Mouse (Mus musculus): ENCODE measurements around the gene Specc1l.
"Not testable (repeated sequence)": the region's sequence is repeated elsewhere in the genome, so short reads cannot be mapped to it uniquely, and the experiment has no call there.

The Specc1l gene

GRCm38 (mm10) chr10:75277501-75277900 lies 65.6 kb downstream of the Specc1l start:
- peak in 1 of 2 experiments; percentile 34 for DNase-seq (ENCODE audit: low read depth in 2 of 2, low spot score in 2 of 2)

DNA sequence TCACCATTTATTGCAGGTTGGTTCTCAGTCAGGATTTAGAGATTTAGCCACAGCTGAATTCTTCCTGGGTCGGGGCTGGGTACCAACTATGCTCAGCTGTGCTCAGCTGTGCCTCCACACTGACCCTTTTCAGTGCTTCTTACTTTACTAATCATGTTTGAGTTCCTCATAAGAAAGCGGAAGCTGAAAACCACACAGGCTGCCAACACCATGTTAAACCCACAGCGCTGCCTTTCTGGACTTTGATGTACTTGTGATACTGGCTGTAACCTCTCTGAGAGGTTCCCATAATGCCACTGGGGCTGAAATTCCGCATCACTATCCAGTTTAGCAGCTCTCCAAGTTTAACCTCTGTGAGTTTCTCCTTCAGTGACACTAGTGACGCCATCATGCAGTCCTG lies 70.8 kb downstream of the Specc1l start:
- peak; percentile 42 to 57 for DNase-seq (ENCODE audit: low read depth in 2 of 2, low spot score in 2 of 2)

- DNase-seq (ENCODE audit: low read depth in 2 of 2, low spot score in 2 of 2): no peak
Measured at GRCm38 (mm10) chr10:75283821-75284220, 71.9 kb downstream of the Specc1l start.

GRCm38 (mm10) chr10:75288579-75288978 lies 76.7 kb downstream of the Specc1l start:
- no peak for DNase-seq (ENCODE audit: low read depth in 2 of 2, low spot score in 2 of 2)

GRCm38 (mm10) chr10:75289392-75289791 lies 77.5 kb downstream of the Specc1l start:
- DNase-seq (ENCODE audit: low read depth in 2 of 2, low spot score in 2 of 2): no peak

DNA sequence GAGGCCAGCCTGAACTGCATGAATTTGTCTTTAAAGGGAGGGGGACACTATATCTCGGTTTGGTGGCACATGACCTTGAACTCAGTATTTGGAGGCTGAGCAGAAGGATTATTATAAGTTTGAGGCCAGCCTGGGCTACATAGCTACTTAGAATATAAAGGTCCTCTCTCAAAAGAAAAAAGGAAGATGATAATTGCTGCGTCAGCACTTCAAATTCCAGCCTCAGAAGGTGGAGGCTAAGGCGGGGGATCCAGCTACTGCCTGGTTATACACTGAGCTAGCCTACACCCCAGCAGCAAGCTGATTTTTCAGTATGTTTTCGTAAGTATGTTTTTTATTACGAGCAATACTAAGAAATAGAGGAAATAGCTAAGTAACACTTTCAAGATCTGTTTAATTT lies 78.8 kb downstream of the Specc1l start:
- DNase-seq (ENCODE audit: low read depth in 2 of 2, low spot score in 2 of 2): no peak

GRCm38 (mm10) chr10:75291338-75291737 lies 79.5 kb downstream of the Specc1l start:
- DNase-seq (ENCODE audit: low read depth in 2 of 2, low spot score in 2 of 2): no peak

- DNase-seq (ENCODE audit: low read depth in 2 of 2, low spot score in 2 of 2): not testable (repeated sequence)
Measured at GRCm38 (mm10) chr10:75292206-75292605, 80.3 kb downstream of the Specc1l start.

DNA sequence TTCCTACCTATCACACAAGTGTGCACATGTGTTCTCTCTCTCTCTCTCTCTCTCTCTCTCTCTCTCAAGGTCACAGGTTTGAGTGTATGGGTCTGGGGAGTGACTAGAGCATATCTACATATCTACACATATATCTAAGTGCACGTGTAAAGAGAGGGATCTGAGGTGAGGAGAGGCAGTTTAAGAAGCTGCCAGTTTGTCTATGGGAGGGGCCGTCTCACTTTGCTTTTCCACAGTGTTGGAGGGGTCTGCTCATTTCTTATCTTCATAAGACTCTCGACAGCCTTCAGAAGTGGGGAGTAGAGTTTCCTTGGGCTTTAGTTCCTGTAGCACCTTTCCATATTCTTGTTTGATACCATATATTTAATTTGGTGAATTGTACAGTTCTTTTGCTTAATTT lies 81.4 kb downstream of the Specc1l start:
- DNase-seq (ENCODE audit: low read depth in 2 of 2, low spot score in 2 of 2): no peak

DNA sequence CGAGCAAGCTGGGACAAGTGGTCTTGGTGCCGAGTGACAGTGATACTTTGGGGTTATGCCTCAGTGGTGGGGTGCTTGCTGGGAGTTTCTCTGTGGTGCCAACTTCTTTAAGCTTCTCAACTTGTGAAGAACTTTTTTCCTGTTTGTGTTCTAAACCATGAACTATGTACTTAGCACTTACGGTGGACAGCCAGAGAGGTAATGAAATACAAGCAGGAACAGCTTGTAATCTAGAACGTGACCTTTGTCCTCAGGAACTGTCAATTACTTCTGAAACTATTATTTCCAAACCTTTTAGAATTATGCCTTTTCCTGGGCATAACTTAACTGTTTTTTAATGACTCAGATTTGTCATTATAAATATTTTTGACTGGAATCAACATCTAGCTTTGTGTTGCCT lies 82.5 kb downstream of the Specc1l start:
- DNase-seq (ENCODE audit: low read depth in 2 of 2, low spot score in 2 of 2): no peak

DNA sequence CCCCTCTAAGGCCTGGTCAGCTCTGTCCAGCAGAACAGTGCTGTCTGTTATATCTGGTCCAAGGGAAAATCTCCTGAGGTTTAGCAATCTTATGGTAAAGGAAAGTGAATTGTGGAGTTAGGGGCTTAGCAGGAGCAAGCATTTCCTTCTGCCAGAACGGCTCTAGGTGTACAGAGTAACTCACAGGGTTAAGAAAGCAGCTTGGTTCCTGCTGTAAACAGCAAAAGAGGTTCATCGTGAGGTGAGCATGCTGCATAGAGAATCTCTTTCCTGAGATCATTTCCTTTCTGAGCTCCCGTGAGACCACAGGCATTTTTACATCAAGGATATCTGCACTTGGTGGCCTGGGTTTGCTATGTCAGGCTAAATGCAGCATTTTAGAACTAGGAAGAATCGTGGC lies 83.1 kb downstream of the Specc1l start:
- no peak for DNase-seq (ENCODE audit: low read depth in 2 of 2, low spot score in 2 of 2)

- DNase-seq (ENCODE audit: low read depth in 2 of 2, low spot score in 2 of 2): no peak
Measured at GRCm38 (mm10) chr10:75298608-75299007, 86.7 kb downstream of the Specc1l start.

- DNase-seq (ENCODE audit: low read depth in 2 of 2, low spot score in 2 of 2): peak in 1 of 2 experiments; percentile 64
Measured at GRCm38 (mm10) chr10:75299785-75300418, 88.0 kb downstream of the Specc1l start.

GRCm38 (mm10) chr10:75301195-75301806 lies 89.4 kb downstream of the Specc1l start:
- no peak for DNase-seq (ENCODE audit: low read depth in 2 of 2, low spot score in 2 of 2)

DNA sequence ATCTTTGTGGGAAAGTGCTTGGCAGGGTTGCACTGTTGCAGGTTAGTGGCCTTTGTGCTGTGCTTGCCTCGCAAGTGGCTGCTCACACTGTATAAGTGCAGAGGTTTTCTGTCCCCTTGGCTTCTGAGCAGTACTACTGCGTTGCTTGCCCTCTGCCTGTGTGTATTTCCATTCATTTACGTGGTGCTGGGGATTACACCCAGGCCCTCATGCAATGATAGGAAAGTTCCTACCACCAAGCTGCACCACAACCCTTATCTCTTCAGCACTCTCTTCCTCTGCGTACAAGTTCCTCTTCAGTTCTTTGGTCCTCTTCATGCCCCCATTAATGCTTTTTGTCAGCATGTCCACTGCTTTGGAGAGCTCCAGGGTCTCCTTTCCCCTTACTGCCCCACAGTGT lies 90.1 kb downstream of the Specc1l start:
- no peak for DNase-seq (ENCODE audit: low read depth in 2 of 2, low spot score in 2 of 2)

DNA sequence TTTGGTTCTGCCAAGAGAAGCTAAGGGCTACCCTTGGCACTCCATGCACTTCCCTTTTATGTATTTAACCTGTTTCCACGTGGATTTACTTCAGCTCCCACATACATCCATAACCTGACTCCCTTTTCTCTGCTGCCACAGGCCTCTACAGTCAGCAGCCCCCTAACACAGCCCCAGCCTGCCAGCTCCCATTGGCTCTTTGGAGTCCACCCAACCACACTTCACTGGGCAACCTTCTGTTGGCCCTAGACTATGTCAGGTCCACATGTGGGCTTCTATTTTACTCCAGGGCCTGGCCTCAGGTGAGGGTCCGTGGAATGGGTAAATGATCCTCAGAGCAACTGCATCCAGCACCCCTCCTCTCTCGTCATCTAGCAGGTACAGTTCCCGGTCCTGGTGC lies 90.7 kb downstream of the Specc1l start:
- no peak for DNase-seq (ENCODE audit: low read depth in 2 of 2, low spot score in 2 of 2)

GRCm38 (mm10) chr10:75303324-75304048 lies 91.6 kb downstream of the Specc1l start:
- DNase-seq (ENCODE audit: low read depth in 2 of 2, low spot score in 2 of 2): no peak

DNA sequence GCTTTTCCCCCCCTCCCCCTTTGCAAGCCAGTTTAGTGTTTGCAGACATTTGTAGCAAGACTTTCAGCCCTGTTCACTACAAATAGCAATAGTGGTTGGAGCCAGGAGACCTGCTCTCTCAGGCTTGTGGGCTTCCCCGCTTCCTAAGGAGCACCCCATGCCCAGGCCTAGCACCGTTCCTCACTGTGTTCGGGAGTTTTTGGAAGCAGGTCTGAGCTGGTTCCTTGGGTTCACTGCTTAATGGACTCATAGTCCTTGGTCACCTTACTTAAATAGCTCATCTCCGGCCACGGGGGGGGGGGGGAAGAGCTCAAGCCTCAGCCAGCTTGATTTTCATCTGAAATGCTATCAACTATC lies 92.2 kb downstream of the Specc1l start:
- no peak for DNase-seq (ENCODE audit: low read depth in 2 of 2, low spot score in 2 of 2)

DNA sequence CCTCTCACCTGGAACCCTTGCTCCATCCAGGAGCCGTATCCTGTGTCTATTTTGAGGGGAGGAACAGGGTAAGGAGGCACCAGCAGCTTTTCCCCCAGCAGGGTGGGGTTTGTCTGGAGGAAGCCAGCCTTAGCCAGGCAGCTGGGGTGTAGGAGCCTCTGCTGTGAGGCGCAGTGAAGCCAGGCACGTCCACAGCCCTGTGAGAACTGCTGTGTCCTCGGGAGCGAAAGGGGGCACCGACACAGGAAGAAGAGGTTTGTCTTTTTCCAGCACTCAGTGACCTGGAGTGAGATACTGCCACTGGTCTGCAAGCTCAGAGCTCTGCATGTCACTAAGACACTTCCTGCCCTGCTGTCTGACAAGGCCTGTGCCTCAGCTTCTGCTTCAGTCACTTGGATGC lies 92.5 kb downstream of the Specc1l start:
- DNase-seq (ENCODE audit: low read depth in 2 of 2, low spot score in 2 of 2): no peak

GRCm38 (mm10) chr10:75307130-75307529 lies 95.3 kb downstream of the Specc1l start:
- no peak for DNase-seq (ENCODE audit: low read depth in 2 of 2, low spot score in 2 of 2)

- no peak for DNase-seq (ENCODE audit: low read depth in 2 of 2, low spot score in 2 of 2)
Measured at GRCm38 (mm10) chr10:75312361-75312760, 100.5 kb downstream of the Specc1l start.

DNA sequence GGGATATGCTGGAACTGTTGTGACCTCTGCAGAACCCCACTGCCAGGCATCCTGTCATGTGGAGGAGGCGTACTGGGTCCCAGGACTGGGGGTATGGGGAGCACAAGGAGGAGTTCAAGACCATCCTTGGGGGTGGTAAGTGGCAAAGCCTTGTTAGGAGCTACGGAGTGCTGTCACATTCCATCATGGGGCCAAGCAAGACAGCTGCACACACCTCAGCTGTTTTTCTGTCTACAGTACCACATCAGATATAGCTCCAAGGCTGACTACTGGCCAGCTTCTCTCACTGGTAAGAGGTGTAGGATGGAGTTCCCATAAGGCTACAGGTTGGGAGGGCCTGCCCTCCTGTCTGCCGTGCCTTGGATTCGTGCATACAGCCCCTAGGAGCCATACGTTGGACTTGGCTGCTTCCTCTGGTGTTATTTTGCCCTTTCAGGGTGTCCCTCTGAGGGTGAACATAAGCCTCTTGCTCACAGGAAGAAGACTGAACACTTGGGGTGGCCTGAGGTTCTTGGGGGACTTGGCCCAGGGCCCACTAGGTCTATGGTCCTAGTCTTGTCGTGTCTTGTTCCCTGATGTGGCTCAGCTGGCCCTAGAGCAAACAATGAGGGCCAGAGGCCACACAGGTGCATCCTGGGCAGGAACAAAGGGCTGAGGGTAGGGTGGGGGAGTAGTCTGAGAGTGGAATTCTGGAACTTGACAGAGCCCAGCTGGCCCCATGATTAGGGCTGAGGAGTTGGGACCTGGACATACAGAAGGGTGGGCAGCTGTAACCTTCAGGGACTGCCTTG lies 102.5 kb downstream of the Specc1l start:
- DNase-seq (ENCODE audit: low read depth in 2 of 2, low spot score in 2 of 2): no peak
